Mouse (Mus musculus) adrenal gland, postnatal 4 days (tissue): ENCODE measurements around the gene Myo1f. TPM values are rescaled to one million over a fixed set of nuclear protein-coding genes. Genes with fewer than 3 reads are reported as not detected.

Experiments
- DNase-seq, 2 experiments: peaks; one replicate each; pipeline ENCODE4 v3.0.0; 2021 to 2022; ENCODE audit warnings: low spot score in 2 of 2, mixed read lengths in 2 of 2
- long read RNA-seq, 2 experiments: library from polyadenylated mRNA; stranded (forward); transcript quantifications; one replicate each; pipeline ENCODE4 v2.0.0; 2021
- total RNA-seq, 2 experiments: library from RNA; stranded (reverse); gene quantifications; 2 replicates each; pipeline ENCODE4 v1.2.3; 2021

The Myo1f gene
- 1 to 10 TPM; 3.0 to 3.6 TPM for total RNA-seq
- long read RNA-seq, experiment 1, partial matches to known transcripts, result 0 of 2 reads
- long read RNA-seq, experiment 1, other reads (novel, unspliced or antisense), result 1 of 2 reads
- long read RNA-seq, experiment 2, partial matches to known transcripts, result 0 of 4 reads
- long read RNA-seq, experiment 2, other reads (novel, unspliced or antisense), result 3 of 4 reads

GRCm38 (mm10) chr17:33555223-33555855 lies at the start of gene Myo1f:
Myo1f (plus strand) TSS chr17:33555707.
- no peak for DNase-seq

DNA sequence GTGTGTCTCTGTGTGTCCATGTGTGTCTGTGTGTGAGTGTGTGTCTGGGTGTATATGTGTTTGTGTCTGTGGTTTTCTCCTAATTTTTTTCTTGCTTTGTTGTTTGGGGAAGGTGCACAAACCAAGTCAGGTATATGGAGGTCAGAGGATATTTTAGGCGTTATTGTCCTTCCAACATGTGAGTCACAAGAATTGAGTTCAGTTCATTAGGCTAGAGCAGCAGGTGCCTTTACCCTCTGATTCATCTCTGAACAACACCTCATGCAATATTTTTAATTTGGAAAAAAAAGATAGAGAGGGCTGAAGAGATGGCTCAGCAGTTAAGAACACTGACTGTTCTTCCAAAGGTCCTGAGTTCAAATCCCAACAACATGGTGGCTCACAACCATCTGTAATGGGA lies 47.1 kb upstream of the Myo1f start:
- DNase-seq, result no peak

- no peak for DNase-seq
Measured at GRCm38 (mm10) chr17:33510172-33510571, 45.3 kb upstream of the Myo1f start.

DNA sequence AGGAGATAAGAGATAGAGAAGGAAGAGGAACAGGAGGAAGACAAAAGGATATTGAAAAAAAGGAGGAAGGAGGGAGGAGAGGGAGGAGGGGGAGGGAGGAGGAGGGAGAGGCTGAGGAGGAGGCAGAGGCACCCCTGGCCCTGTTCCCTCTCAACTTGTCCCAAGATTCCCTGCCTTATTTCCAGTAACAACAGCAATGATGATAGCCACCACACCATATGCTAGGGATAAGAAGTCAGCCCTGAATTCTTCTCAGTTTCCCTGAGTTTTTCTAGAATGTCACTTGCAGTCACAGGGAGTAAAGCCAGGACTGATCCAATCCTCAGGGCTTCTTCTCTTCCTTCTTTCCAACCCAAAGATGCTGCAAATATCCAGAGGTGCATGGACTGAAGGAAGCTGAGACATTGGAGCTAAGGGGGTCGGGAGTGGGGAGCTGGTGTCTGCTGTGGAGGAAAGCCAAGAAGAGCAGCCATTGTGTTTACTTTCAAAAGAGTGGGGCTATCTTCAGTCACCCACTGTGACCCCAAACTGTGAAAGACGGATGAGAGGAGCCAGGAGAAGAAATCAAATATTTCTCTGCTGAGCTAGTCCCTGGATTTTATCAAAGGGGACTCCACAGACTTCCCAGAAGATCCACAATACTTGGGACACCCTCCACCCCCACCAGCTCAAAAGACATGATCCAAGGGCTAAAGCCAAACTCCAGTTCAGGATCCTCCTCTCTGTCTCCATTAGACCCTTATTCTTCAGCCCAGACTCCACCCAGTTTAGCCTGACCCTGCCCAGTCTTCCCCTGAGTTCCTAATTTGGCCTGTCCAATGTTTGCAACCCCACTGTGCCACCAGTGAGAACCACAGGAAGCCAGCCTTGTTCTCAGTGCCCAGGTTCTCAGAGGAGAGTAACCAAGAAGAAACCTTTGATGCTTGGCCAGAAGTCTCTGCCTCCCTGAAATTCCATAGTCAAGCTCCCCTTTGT lies 42.8 kb upstream of the Myo1f start:
- no peak for DNase-seq

GRCm38 (mm10) chr17:33513874-33514273 lies 41.6 kb upstream of the Myo1f start:
- no peak for DNase-seq

GRCm38 (mm10) chr17:33520366-33520765 lies 35.1 kb upstream of the Myo1f start:
- no peak for DNase-seq

DNA sequence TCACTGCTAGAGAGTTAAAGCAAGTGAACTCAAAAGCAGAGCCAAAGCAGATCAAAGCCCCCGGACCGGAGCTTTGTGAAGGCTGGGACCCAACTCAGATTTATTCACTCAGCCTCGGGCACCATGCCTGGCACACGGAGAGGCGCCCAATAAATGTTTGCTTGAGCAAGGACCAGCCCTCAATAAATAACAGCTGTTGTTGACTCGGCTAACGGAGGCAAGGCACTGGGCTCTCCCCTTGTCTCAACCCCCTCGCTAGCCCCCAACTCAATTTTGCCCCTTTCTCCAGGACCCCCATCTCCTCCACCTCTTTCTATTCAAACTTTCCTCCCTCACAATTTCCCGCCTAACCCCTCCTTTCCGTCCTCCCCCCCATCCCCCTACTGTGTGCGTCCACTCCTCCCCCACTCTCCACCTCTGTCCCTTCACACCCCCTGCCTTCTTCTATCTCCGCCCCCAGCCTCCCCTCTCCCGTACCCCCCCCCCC lies 32.0 kb upstream of the Myo1f start:
- DNase-seq, result no peak

DNA sequence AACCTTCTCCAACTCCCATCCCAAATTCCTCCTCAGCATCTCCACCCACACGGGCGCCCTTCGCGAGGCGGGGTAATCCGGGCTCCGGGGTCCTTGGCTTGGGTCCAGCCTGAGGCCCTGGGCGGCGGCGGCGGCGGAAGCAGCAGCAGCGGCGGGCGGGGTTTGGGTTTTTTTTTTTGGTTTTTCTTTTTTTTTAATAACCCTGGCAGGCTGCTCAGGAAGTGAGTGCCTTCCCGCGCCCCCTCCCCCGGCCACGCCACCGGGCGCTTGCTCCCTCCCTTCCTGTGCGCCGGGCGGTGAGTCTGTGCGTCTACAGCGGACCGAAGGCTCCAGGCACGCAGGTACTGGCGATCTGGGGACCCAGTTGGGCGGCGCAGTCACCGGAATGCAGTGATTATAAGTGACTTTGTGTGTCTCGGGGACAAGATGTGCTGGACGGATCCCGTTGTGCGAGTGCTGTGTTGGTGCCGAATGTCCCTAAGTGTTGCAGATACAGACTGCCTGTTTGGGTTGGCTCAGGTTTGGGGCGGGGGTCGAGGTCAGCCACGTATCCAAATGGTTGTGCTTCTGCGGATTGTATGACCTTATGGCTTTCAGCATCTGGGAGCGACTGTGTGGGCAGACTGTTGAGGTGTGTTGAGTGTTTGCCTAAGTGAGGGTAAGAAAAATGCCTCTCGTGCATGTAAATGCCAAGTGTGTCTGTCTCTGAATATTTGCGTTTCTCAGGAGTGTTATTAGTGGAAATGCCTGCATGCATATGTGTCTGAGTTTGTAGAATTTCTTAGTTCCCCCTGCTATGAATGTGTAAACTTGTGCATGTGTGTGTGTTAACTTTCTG lies 31.4 kb upstream of the Myo1f start, which contains the start of gene Adamts10:
Gene Adamts10 (plus strand): TSS at position 287 of the 838 bp plus-strand sequence.
- peak; percentile 63 to 64 for DNase-seq

DNA sequence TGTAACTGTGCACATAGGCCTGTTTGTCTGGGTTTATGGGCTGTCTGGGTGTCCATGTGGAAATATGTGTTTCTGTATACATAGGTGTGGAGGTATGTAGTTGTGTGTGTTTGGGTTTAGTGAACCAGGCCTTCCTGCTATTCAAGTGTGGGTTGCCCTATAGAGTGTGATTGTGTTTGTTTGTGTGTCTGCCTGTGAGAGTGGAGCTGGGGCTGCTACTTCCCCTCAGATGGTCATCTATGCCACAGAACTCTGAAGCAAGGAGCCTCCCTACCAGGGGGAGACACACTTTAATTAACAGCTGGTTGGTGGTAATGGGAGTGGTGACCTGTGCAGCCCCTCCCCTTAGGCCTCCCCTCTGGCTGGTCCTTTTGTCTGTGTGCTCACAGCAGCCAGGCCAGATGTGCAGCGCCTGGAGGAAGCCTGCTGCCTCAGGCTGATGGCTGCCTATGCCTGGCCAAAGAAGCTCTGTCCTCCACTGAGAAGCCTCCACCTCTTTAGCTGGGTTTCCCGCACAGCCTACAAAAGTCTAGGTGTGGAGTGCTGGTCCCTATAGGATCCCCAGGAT lies 30.6 kb upstream of the Myo1f start:
- DNase-seq, result no peak

DNA sequence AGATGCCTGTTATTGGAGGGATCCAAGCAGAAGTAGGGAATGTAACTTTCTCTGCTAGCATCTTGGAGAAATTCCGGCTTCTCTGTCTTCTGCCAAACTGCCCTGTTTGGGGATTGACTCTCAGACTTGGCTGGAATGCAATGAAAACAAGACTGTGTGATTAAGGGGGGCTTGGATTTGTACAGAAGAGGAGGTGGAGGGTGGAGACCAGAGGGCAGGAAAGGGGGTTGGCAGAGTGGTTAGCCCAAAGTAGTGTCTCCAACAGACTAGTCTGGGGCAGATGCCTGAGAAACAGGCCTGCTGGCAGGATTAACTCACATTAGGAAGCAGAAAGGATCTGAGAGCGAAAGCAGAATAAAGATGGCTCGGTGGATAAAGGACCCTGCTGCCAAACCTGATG lies 29.0 kb upstream of the Myo1f start:
- no peak for DNase-seq

DNA sequence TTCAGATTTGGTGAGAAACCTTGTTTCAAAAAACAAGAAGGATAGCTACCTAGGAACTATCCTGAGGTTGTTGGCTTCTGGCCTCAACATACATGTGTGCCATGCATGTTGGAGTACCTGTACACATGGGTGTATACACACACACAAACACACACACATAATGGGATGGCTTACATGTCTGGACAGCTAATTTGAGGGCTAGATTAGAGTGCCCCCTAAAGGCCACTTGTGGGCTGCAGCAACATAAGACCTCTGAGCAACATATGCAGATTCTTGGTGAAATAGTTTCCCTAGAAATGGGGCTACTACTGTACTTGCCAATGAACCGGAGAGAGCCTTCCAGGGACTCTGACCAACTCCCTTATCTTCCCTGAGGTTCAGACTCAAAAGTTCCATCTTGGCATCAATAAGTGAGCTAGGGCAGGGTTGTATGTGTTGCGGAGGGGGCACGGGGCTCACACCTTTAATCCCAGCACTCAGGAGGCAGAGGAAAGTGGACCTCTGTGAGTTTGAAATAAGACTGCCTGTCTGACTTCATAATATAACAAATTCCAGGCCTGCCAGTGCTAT lies 16.3 kb upstream of the Myo1f start:
- no peak for DNase-seq

GRCm38 (mm10) chr17:33539878-33540277 lies 15.6 kb upstream of the Myo1f start:
- DNase-seq, result no peak

DNA sequence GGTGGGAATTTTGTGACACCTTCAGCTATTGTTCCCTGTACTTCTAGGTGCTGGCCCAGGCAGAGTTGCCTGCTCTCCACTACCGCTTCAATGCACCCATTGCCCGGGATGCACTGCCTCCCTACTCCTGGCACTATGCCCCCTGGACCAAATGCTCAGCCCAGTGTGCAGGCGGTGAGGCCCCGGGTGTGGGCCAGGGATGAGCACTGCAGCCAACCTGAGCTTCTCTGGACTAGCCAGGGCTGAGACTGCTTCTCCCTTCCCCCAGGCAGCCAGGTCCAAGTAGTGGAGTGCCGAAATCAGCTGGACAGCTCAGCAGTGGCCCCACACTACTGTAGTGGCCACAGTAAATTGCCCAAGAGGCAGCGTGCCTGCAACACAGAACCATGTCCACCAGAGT lies 6.3 kb upstream of the Myo1f start:
- DNase-seq, result no peak

GRCm38 (mm10) chr17:33550388-33550787 lies 5.1 kb upstream of the Myo1f start:
- DNase-seq, result no peak

GRCm38 (mm10) chr17:33552113-33552512 lies 3.4 kb upstream of the Myo1f start:
- no peak for DNase-seq

DNA sequence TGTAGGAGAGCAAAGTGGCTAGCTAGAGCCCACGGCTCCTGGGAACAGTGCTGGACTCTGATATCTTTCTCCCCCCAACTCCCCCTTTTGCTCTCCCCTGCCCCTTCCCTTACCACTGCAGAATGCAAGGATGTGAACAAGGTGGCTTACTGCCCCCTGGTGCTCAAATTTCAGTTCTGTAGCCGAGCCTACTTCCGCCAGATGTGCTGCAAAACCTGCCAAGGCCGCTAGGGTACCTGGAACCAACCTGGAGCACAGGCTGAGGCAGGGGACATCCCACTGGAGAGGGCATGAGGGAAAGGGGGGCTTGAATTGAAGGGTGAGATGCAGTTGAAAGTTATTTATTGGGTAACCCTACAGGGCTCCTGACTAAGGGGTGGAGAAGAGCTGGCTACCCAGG lies 2.5 kb upstream of the Myo1f start:
- peak in 1 of 2 experiments; percentile 16 for DNase-seq

GRCm38 (mm10) chr17:33554536-33554935 lies 971 bp upstream of the Myo1f start:
- no peak for DNase-seq

GRCm38 (mm10) chr17:33557922-33558321 lies 2.4 kb downstream of the Myo1f start:
- no peak for DNase-seq

DNA sequence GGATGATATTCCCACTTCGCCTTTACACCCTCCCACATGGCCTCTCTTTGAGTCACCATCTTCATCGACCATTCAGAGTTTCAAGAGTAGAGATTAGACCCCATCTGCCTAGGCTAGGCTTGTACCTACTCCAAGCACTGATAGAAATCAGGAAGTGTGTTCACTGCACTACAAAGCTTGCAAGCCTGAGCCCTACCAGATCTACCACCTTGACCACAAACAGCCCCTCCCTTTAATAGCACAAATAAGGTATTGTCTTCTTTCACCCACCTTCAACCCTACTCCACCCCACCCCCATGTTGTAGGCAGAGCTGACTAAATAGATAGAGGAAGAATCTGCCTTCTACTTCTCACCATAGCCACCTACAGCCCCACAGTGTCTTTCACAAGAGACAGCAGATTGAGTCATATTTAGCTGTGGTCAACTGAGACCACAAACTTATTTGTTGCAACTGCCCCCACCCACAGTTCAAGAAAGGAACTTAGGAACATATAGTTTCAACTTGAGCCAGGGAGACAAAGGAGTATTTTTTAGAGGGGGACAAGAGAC lies 8.1 kb downstream of the Myo1f start:
- DNase-seq, result no peak

DNA sequence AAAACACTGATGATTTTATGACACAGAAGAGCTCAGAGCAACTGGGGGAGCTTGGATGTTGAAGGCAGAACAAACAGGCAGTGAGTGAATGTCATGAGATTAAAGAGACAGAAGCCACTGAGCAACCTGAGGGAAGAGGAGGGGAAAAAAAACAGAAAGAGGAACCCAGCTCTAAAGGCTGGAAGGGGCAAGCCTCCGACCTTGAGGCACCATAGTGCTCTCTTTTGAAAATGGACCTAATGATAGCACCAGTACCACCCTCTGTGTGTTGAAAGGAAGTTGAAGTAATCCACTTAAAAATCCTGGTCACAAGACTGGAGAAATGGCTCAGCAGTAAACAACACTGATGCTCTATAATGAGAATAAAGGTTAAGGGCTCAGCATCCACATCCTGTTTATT lies 9.1 kb downstream of the Myo1f start:
- no peak for DNase-seq
